Mouse (Mus musculus): ENCODE data around the gene Apaf1. TPM values are rescaled to one million over a fixed set of nuclear protein-coding genes. Genes with fewer than 3 reads are reported as not detected.
A peak's percentile ranks its signal among the peaks of the same experiment; 100 is the strongest.

The Apaf1 gene
- total RNA-seq, 1 experiment from 2014 or later = 36.1 TPM

- ATAC-seq (ENCODE audit: extremely low read depth, insufficient number of reproducible peaks, low FRiP score, poor library complexity, severe bottlenecking) = no peak
These were observed 10.2 kb upstream of the Apaf1 start for GRCm38 (mm10) chr10:91092812-91093211.

- peak; percentile 16; the same call in 1 of the 2 replicates for ATAC-seq (ENCODE audit: extremely low read depth, insufficient number of reproducible peaks, low FRiP score, poor library complexity, severe bottlenecking)
These were observed 890 bp upstream of the Apaf1 start for GRCm38 (mm10) chr10:91083393-91083927.

GRCm38 (mm10) chr10:91081959-91082507, 537 bp downstream of the Apaf1 start:
- no peak for ATAC-seq (ENCODE audit: extremely low read depth, insufficient number of reproducible peaks, low FRiP score, poor library complexity, severe bottlenecking)

- no peak for ATAC-seq (ENCODE audit: extremely low read depth, insufficient number of reproducible peaks, low FRiP score, poor library complexity, severe bottlenecking)
These were observed 2.0 kb downstream of the Apaf1 start for GRCm38 (mm10) chr10:91080540-91080939.

- no peak for ATAC-seq (ENCODE audit: extremely low read depth, insufficient number of reproducible peaks, low FRiP score, poor library complexity, severe bottlenecking)
These were observed 5.9 kb downstream of the Apaf1 start for GRCm38 (mm10) chr10:91076667-91077066.

- no peak for ATAC-seq (ENCODE audit: extremely low read depth, insufficient number of reproducible peaks, low FRiP score, poor library complexity, severe bottlenecking)
These were observed 9.2 kb downstream of the Apaf1 start for GRCm38 (mm10) chr10:91073345-91073744.

GRCm38 (mm10) chr10:91071768-91072167, 10.8 kb downstream of the Apaf1 start:
- ATAC-seq (ENCODE audit: extremely low read depth, insufficient number of reproducible peaks, low FRiP score, poor library complexity, severe bottlenecking) = peak; percentile 55; the same call in 1 of the 2 replicates

- no peak for ATAC-seq (ENCODE audit: extremely low read depth, insufficient number of reproducible peaks, low FRiP score, poor library complexity, severe bottlenecking)
These were observed 20.2 kb downstream of the Apaf1 start for GRCm38 (mm10) chr10:91062355-91062754.

GRCm38 (mm10) chr10:91060742-91061141, 21.8 kb downstream of the Apaf1 start:
- peak; percentile 46; the same call in 1 of the 2 replicates for ATAC-seq (ENCODE audit: extremely low read depth, insufficient number of reproducible peaks, low FRiP score, poor library complexity, severe bottlenecking)

GRCm38 (mm10) chr10:91052734-91053133, 29.8 kb downstream of the Apaf1 start:
- ATAC-seq (ENCODE audit: extremely low read depth, insufficient number of reproducible peaks, low FRiP score, poor library complexity, severe bottlenecking) = no peak

- no peak for ATAC-seq (ENCODE audit: extremely low read depth, insufficient number of reproducible peaks, low FRiP score, poor library complexity, severe bottlenecking)
These were observed 31.4 kb downstream of the Apaf1 start for GRCm38 (mm10) chr10:91051156-91051555.

GRCm38 (mm10) chr10:91049696-91050095, 32.9 kb downstream of the Apaf1 start:
- no peak for ATAC-seq (ENCODE audit: extremely low read depth, insufficient number of reproducible peaks, low FRiP score, poor library complexity, severe bottlenecking)

GRCm38 (mm10) chr10:91033942-91034341, 48.6 kb downstream of the Apaf1 start:
- peak; percentile 64 for ATAC-seq (ENCODE audit: extremely low read depth, insufficient number of reproducible peaks, low FRiP score, poor library complexity, severe bottlenecking)

- peak; percentile 73 for ATAC-seq (ENCODE audit: extremely low read depth, insufficient number of reproducible peaks, low FRiP score, poor library complexity, severe bottlenecking)
These were observed 50.2 kb downstream of the Apaf1 start for GRCm38 (mm10) chr10:91032399-91032798.

GRCm38 (mm10) chr10:91031176-91031575, 51.4 kb downstream of the Apaf1 start:
- no peak for ATAC-seq (ENCODE audit: extremely low read depth, insufficient number of reproducible peaks, low FRiP score, poor library complexity, severe bottlenecking)

GRCm38 (mm10) chr10:91029002-91029539, 53.5 kb downstream of the Apaf1 start:
- no peak for ATAC-seq (ENCODE audit: extremely low read depth, insufficient number of reproducible peaks, low FRiP score, poor library complexity, severe bottlenecking)

GRCm38 (mm10) chr10:91027964-91028363, 54.6 kb downstream of the Apaf1 start:
- ATAC-seq (ENCODE audit: extremely low read depth, insufficient number of reproducible peaks, low FRiP score, poor library complexity, severe bottlenecking) = peak; percentile 92

GRCm38 (mm10) chr10:91027468-91027867, 55.1 kb downstream of the Apaf1 start:
- no peak for ATAC-seq (ENCODE audit: extremely low read depth, insufficient number of reproducible peaks, low FRiP score, poor library complexity, severe bottlenecking)

- ATAC-seq (ENCODE audit: extremely low read depth, insufficient number of reproducible peaks, low FRiP score, poor library complexity, severe bottlenecking) = no peak
These were observed 76.6 kb downstream of the Apaf1 start for GRCm38 (mm10) chr10:91005858-91006538.

- ATAC-seq (ENCODE audit: extremely low read depth, insufficient number of reproducible peaks, low FRiP score, poor library complexity, severe bottlenecking) = no peak
These were observed 81.1 kb downstream of the Apaf1 start for GRCm38 (mm10) chr10:91001421-91001820.

Measured in neutrophil, adult 5-6 weeks (primary cell).